Mouse (Mus musculus) forebrain, embryonic 14.5 days (tissue): ENCODE data around the gene Opn3. TPM values are rescaled to one million over a fixed set of nuclear protein-coding genes. Genes with fewer than 3 reads are reported as not detected.

Experiments
- ATAC-seq: fragments of 200-750 bp; cut with Nextera tagmentation; 2 replicates; pipeline ENCODE4 v1.8.0; 2017; ENCODE audit warnings: mild to moderate bottlenecking, moderate library complexity
- DNase-seq: peaks from one replicate; pipeline ENCODE4 v3.0.0-alpha.2; 2015; ENCODE audit warnings: low spot score
- H3K27ac ChIP-seq: fragments of 300-500 bp; sonication (generic); 2 replicates; pipeline ENCODE4 v1.5.1; 2014; ENCODE audit warnings: low read depth, mild to moderate bottlenecking, control low read depth, low read length, moderate library complexity
- H3K27me3 ChIP-seq: fragments of 300-500 bp; sonication (generic); replicated peaks from 2 replicates; pipeline ENCODE4 v1.6.1; 2014; ENCODE audit warnings: low read length, control low read depth, mixed read lengths; ENCODE audit not compliant: control insufficient read depth, insufficient read depth
- H3K36me3 ChIP-seq: fragments of 300-500 bp; sonication (generic); 2 replicates; pipeline ENCODE4 v1.6.1; 2014; ENCODE audit warnings: low read length, control low read depth; ENCODE audit not compliant: control insufficient read depth, insufficient read depth
- H3K4me1 ChIP-seq: fragments of 300-500 bp; sonication (generic); 2 replicates; pipeline ENCODE4 v1.6.1; 2014; ENCODE audit warnings: antibody characterized with exemption, low read length, control low read depth; ENCODE audit not compliant: control insufficient read depth, insufficient read depth
- H3K4me2 ChIP-seq: fragments of 300-500 bp; sonication (generic); 2 replicates; pipeline ENCODE4 v1.6.1; 2014; ENCODE audit warnings: mild to moderate bottlenecking, control low read depth, low read length
- H3K4me3 ChIP-seq: fragments of 300-500 bp; sonication (generic); 2 replicates; pipeline ENCODE4 v1.5.1; 2014; ENCODE audit warnings: low read depth, low read length, control low read depth
- H3K9ac ChIP-seq: fragments of 300-500 bp; sonication (generic); 2 replicates; pipeline ENCODE4 v1.6.1; 2014; ENCODE audit warnings: mild to moderate bottlenecking, low read length, control low read depth, moderate library complexity
- H3K9me3 ChIP-seq: fragments of 300-500 bp; sonication (generic); replicated peaks from 2 replicates; pipeline ENCODE4 v1.6.1; 2016; ENCODE audit warnings: low read length, control low read depth, mixed read lengths; ENCODE audit not compliant: control insufficient read depth
- WGBS: fragments of 180-500 bp; shearing (Covaris S2); extraction: QIAGEN DNeasy Blood & Tissue Kit; methylation state at CpG from one replicate; pipeline ENCODE4 v1.1.7; 2014; 5-methylcytosine and 5-hydroxymethylcytosine counted together
- polyA plus RNA-seq: library from polyadenylated mRNA; unstranded; fragments of >200 nt; fragmentation: Nextera tagmentation; extraction: Ambion mirVana; gene quantifications from 2 replicates; pipeline ENCODE4 v1.2.1, GENCODE M21; 2014

Gene Opn3
- polyA plus RNA-seq, 1 experiment from 2014 or later, result 4.9 TPM

GRCm38 (mm10) chr1:175619814-175620431 is 72.7 kb downstream of the Opn3 start, which contains the start of gene Kmo:
TSS of gene Kmo (plus strand) at chr1:175620381.
- Histone ChIP-seq H3K4me1 (peaks cover 8% of the 10 kb centered on the region; the same call in 1 of the 2 replicates), H3K4me3 (no peak within 1 kb of the TSS), H3K4me2 (no peak within 1 kb of the TSS), H3K9ac (no peak within 1 kb of the TSS), H3K27ac (no peak within 1 kb of the TSS), H3K27me3 (no peaks in the 10 kb centered on the region), H3K9me3 (no peaks in the 10 kb centered on the region), H3K36me3 (peaks cover 37% of the 10 kb centered on the region)
- ATAC-seq, result no peak
- WGBS, result 92% methylated on average over 13 of the region's 13 CpGs
- DNase-seq, result no peak

GRCm38 (mm10) chr1:175614992-175615391 is 77.6 kb downstream of the Opn3 start:
- no peak overlapping the region for H3K4me3 ChIP-seq
- DNase-seq (no peak), ATAC-seq (no peak)
- H3K4me2 ChIP-seq, result no peak overlapping the region
- H3K9me3 ChIP-seq, result no peaks in the 10 kb centered on the region
- peaks cover 72% of the 10 kb centered on the region for H3K36me3 ChIP-seq
- no peaks in the 10 kb centered on the region for H3K4me1 ChIP-seq
- H3K27ac ChIP-seq, result no peak overlapping the region
- no peak overlapping the region for H3K9ac ChIP-seq
- no peaks in the 10 kb centered on the region for H3K27me3 ChIP-seq
- 92% methylated on average over 9 of the region's 9 CpGs for WGBS

Other genes starting within 250 kb of the Opn3 start
- 19.1 and 23.0 TPM in 2 replicates for gene Rgs7, start 200.3 kb downstream of the Opn3 start, polyA plus RNA-seq
- gene Kmo, start 72.4 kb downstream of the Opn3 start, polyA plus RNA-seq, result not detected in 2 replicates
- 91.5 and 107 TPM in 2 replicates for gene Fh1, start 67.1 kb downstream of the Opn3 start, polyA plus RNA-seq
- 2.0 and 2.5 TPM in 2 replicates for gene Chml, start 125 bp upstream of the Opn3 start, polyA plus RNA-seq
- not detected in 2 replicates for gene Wdr64, start 5.8 kb upstream of the Opn3 start, polyA plus RNA-seq
- 28.1 and 28.8 TPM in 2 replicates for gene Exo1, start 187.8 kb upstream of the Opn3 start, polyA plus RNA-seq
- gene Gm38100, start 227.6 kb upstream of the Opn3 start, polyA plus RNA-seq, result not detected in 2 replicates